Mouse (Mus musculus) spleen, adult 18-20 months (tissue): ENCODE measurements around the gene Dusp10.

Source experiments
- DNase-seq, 2 experiments: peaks; one replicate each; pipeline ENCODE4 v3.0.0; 2022; ENCODE audit warnings: mixed read lengths in 2 of 2

The Dusp10 gene

GRCm38 (mm10) chr1:184107448-184107847 is 94.3 kb downstream of the Dusp10 start:
- DNase-seq = no peak

DNA sequence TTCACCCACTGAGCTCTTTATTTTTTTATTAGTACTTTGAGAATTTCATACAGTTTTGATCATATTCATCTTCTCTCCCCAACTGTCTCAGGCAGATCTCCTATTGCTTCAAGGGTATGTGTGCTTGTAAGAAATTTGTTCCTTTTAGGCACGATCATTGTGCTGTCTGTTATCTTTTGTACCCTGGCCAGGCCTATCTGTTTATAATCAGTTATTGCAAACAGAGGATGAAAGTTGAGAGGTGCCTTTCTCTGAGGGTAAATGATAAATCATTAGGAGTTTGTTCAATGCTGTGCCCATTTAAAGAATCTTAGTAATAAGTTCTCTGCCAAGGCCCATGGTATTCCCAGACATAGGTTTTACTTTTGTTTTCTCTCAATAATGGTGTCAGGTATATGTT is 95.2 kb downstream of the Dusp10 start:
- DNase-seq = no peak

- no peak for DNase-seq
Observed at GRCm38 (mm10) chr1:184117586-184117985, 104.5 kb downstream of the Dusp10 start.

DNA sequence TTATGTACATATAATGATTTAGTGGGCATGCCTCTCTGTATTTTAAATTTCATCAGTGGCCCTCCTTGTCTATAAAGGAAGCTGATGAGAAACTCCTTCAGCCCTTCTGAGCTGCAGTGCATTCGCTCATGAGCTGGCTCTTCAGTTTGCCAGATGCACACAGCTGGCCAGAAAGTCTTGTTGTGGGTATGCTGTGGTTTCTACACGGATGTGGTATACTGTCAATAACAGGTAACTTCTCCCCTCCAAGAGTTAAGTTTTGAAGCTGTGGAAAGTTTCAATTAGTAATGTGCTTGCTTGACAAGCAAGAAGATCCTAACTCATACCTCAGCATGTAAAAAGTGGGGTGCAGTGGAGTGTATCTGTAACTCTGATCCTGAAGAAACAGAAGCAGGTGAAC is 104.9 kb downstream of the Dusp10 start:
- no peak for DNase-seq

DNA sequence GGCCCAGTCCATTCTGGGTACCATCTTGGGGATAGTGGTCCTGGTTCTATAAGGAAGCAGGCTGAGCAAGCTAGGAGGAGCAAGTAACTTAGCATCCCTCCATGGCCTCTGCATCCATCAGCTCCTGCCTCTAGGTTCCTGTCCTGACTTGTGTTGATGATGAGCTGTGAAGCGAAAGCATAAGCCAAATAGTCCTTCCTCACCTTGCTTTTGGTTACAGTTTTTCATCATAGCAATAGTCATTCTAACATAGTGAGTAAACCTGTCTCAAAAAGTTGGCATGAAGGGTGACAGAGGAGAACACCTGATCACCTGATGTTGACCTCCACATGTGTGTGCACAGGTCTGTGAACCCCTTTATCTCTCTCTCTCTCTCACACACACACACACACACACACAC is 105.5 kb downstream of the Dusp10 start:
- DNase-seq = no peak
